Mouse (Mus musculus) heart, embryonic 11.5 days (tissue): ENCODE measurements around the gene Rcc2. TPM values are rescaled to one million over a fixed set of nuclear protein-coding genes. Genes with fewer than 3 reads are reported as not detected.
A peak's percentile ranks its signal among the peaks of the same experiment; 100 is the strongest.

ENCODE experiments used
- ATAC-seq: fragments of 200-750 bp; cut with Nextera tagmentation; replicated peaks from 2 replicates; pipeline ENCODE4 v1.8.0; 2017; ENCODE audit warnings: moderate library complexity; ENCODE audit not compliant: insufficient number of reproducible peaks, low FRiP score, low TSS enrichment
- H3K27ac ChIP-seq: fragments of 300-500 bp; sonication (generic); 2 replicates; pipeline ENCODE4 v1.5.1; 2014; ENCODE audit warnings: mild to moderate bottlenecking, low read depth, low read length
- H3K27me3 ChIP-seq: fragments of 300-500 bp; sonication (generic); 2 replicates; pipeline ENCODE4 v1.6.1; 2014; ENCODE audit warnings: mild to moderate bottlenecking, low read length, mixed read lengths; ENCODE audit not compliant: control insufficient read depth, insufficient read depth
- H3K36me3 ChIP-seq: fragments of 300-500 bp; sonication (generic); 2 replicates; pipeline ENCODE4 v1.6.1; 2014; ENCODE audit warnings: mild to moderate bottlenecking, low read length, moderate library complexity, mixed read lengths; ENCODE audit not compliant: control insufficient read depth, insufficient read depth
- H3K4me1 ChIP-seq: fragments of 300-500 bp; sonication (generic); 2 replicates; pipeline ENCODE4 v1.6.1; 2014; ENCODE audit warnings: low read length; ENCODE audit not compliant: control insufficient read depth, insufficient read depth
- H3K4me2 ChIP-seq: fragments of 300-500 bp; sonication (generic); 2 replicates; pipeline ENCODE4 v1.6.1; 2014; ENCODE audit warnings: mild to moderate bottlenecking, moderate library complexity
- H3K4me3 ChIP-seq: fragments of 300-500 bp; sonication (generic); 2 replicates; pipeline ENCODE4 v1.5.1; 2014; ENCODE audit warnings: low read depth, low read length
- H3K9ac ChIP-seq: fragments of 300-500 bp; sonication (generic); 2 replicates; pipeline ENCODE4 v1.6.1; 2014; ENCODE audit warnings: mild to moderate bottlenecking, low read depth, low read length, moderate library complexity
- H3K9me3 ChIP-seq: fragments of 300-500 bp; sonication (generic); replicated peaks from 2 replicates; pipeline ENCODE4 v1.6.1; 2016; ENCODE audit warnings: low read length; ENCODE audit not compliant: control insufficient read depth
- WGBS: fragments of 180-500 bp; shearing (Covaris S2); extraction: QIAGEN DNeasy Blood & Tissue Kit; methylation state at CpG from one replicate; pipeline ENCODE4 v1.1.7; 2014; ENCODE audit not compliant: insufficient replicate concordance; 5-methylcytosine and 5-hydroxymethylcytosine counted together
- polyA plus RNA-seq: library from polyadenylated mRNA; unstranded; fragments of >200 nt; fragmentation: Nextera tagmentation; extraction: Ambion mirVana; gene quantifications from 2 replicates; pipeline ENCODE4 v1.2.1, GENCODE M21; 2014

The Rcc2 gene
- polyA plus RNA-seq, 1 experiment from 2014 or later, result 24.6 TPM

- no peak for ATAC-seq
- Histone ChIP-seq H3K4me2 (no peak within 1 kb of the TSS), H3K36me3 (no peaks in the 10 kb centered on the region), H3K4me1 (peaks cover 9% of the 10 kb centered on the region), H3K27ac (no peak within 1 kb of the TSS), H3K27me3 (0 out of 2 replicates have a peak, but pooled peaks cover 3% of the 10 kb centered on the region), H3K9ac (no peak within 1 kb of the TSS), H3K9me3 (no peaks in the 10 kb centered on the region), H3K4me3 (no peak within 1 kb of the TSS)
- WGBS, result 78% methylated on average over 2 of the region's 2 CpGs
These were observed 42.2 kb downstream of the Rcc2 start, which contains the start of gene Padi6 for GRCm38 (mm10) chr4:140742543-140742942. Gene Padi6 (minus strand): TSS chr4:140742643.

- no peak for ATAC-seq
- no peak overlapping the region for H3K4me3 ChIP-seq
- 18% methylated on average over 4 of the region's 4 CpGs for WGBS
These were observed 42.7 kb downstream of the Rcc2 start for GRCm38 (mm10) chr4:140743086-140743485.

GRCm38 (mm10) chr4:140744654-140745053 is 44.3 kb downstream of the Rcc2 start:
- H3K4me2 ChIP-seq, result no peak overlapping the region
- WGBS, result 21% methylated on average over 3 of the region's 3 CpGs
- 0 out of 2 replicates have a peak, but pooled peaks cover 3% of the 10 kb centered on the region for H3K27me3 ChIP-seq
- H3K36me3 ChIP-seq, result no peaks in the 10 kb centered on the region
- H3K4me1 ChIP-seq, result peaks cover 21% of the 10 kb centered on the region
- ATAC-seq, result no peak
- H3K27ac ChIP-seq, result no peak overlapping the region
- no peak overlapping the region for H3K9ac ChIP-seq
- no peaks in the 10 kb centered on the region for H3K9me3 ChIP-seq
- no peak overlapping the region for H3K4me3 ChIP-seq

More at GRCm38 (mm10) chr4:140743086-140743485, 42.7 kb downstream of the Rcc2 start:
- Histone ChIP-seq H3K4me1 (peaks cover 13% of the 10 kb centered on the region), H3K27ac (no peak overlapping the region), H3K4me2 (no peak overlapping the region), H3K9me3 (no peaks in the 10 kb centered on the region), H3K9ac (no peak overlapping the region), H3K36me3 (no peaks in the 10 kb centered on the region), H3K27me3 (0 out of 2 replicates have a peak, but pooled peaks cover 3% of the 10 kb centered on the region)

GRCm38 (mm10) chr4:140747978-140748377 is 47.6 kb downstream of the Rcc2 start:
- 0 out of 2 replicates have a peak, but pooled peaks cover 3% of the 10 kb centered on the region for H3K27me3 ChIP-seq
- H3K4me1 ChIP-seq, result peaks cover 30% of the 10 kb centered on the region
- peak overlapping the region; percentile 50 for H3K4me2 ChIP-seq
- H3K9me3 ChIP-seq, result no peaks in the 10 kb centered on the region
- peak overlapping the region; percentile 70 for H3K9ac ChIP-seq
- peak; percentile 25; the same call in 1 of the 2 replicates for ATAC-seq
- WGBS, result 6% methylated on average over 12 of the region's 12 CpGs
- H3K4me3 ChIP-seq, result no peak overlapping the region
- H3K27ac ChIP-seq, result peak overlapping the region; percentile 89
- no peaks in the 10 kb centered on the region for H3K36me3 ChIP-seq

- Histone ChIP-seq H3K4me3 (0 out of 2 replicates have a peak overlapping the region, but pooled peaks have one; percentile 13), H3K27ac (no peak overlapping the region; the same call in 1 of the 2 replicates)
These were observed 50.0 kb downstream of the Rcc2 start for GRCm38 (mm10) chr4:140750328-140750727.

GRCm38 (mm10) chr4:140753366-140753765 is 53.0 kb downstream of the Rcc2 start:
- peaks cover 30% of the 10 kb centered on the region for H3K4me1 ChIP-seq
- ATAC-seq, result no peak
- no peak overlapping the region for H3K4me2 ChIP-seq
- H3K9ac ChIP-seq, result no peak overlapping the region
- no peaks in the 10 kb centered on the region for H3K9me3 ChIP-seq
- H3K4me3 ChIP-seq, result no peak overlapping the region
- no peaks in the 10 kb centered on the region for H3K27me3 ChIP-seq
- no peaks in the 10 kb centered on the region for H3K36me3 ChIP-seq
- H3K27ac ChIP-seq, result peak overlapping the region; percentile 62
- 42% methylated on average over 7 of the region's 7 CpGs for WGBS

More at GRCm38 (mm10) chr4:140750328-140750727, 50.0 kb downstream of the Rcc2 start:
- peak overlapping the region; percentile 34; the same call in 1 of the 2 replicates for H3K9ac ChIP-seq
- ATAC-seq, result no peak
- H3K36me3 ChIP-seq, result no peaks in the 10 kb centered on the region
- H3K9me3 ChIP-seq, result no peaks in the 10 kb centered on the region
- peaks cover 35% of the 10 kb centered on the region for H3K4me1 ChIP-seq
- WGBS, result 7% methylated on average over 19 of the region's 19 CpGs
- no peaks in the 10 kb centered on the region for H3K27me3 ChIP-seq
- peak overlapping the region; percentile 53 for H3K4me2 ChIP-seq

GRCm38 (mm10) chr4:140755811-140756210 is 55.5 kb downstream of the Rcc2 start:
- WGBS, result 74% methylated on average over 3 of the region's 3 CpGs

GRCm38 (mm10) chr4:140761601-140762000 is 61.3 kb downstream of the Rcc2 start:
- H3K36me3 ChIP-seq, result no peaks in the 10 kb centered on the region
- WGBS, result 80% methylated on average over 7 of the region's 7 CpGs
- ATAC-seq, result no peak
- H3K9me3 ChIP-seq, result no peaks in the 10 kb centered on the region
- H3K27ac ChIP-seq, result no peak overlapping the region
- no peak overlapping the region for H3K4me2 ChIP-seq
- H3K27me3 ChIP-seq, result no peaks in the 10 kb centered on the region
- no peak overlapping the region for H3K4me3 ChIP-seq
- peaks cover 4% of the 10 kb centered on the region; the same call in 1 of the 2 replicates for H3K4me1 ChIP-seq
- no peak overlapping the region for H3K9ac ChIP-seq

More at GRCm38 (mm10) chr4:140755811-140756210, 55.5 kb downstream of the Rcc2 start:
- Histone ChIP-seq H3K4me3 (no peak overlapping the region), H3K4me2 (no peak overlapping the region), H3K36me3 (no peaks in the 10 kb centered on the region), H3K27ac (no peak overlapping the region), H3K9ac (no peak overlapping the region), H3K27me3 (no peaks in the 10 kb centered on the region), H3K9me3 (no peaks in the 10 kb centered on the region), H3K4me1 (peaks cover 13% of the 10 kb centered on the region)
- no peak for ATAC-seq

- Histone ChIP-seq H3K27me3 (peaks cover 4% of the 10 kb centered on the region; the same call in 1 of the 2 replicates), H3K36me3 (no peaks in the 10 kb centered on the region), H3K4me1 (no peaks in the 10 kb centered on the region), H3K4me3 (no peak overlapping the region), H3K27ac (no peak overlapping the region), H3K9me3 (no peaks in the 10 kb centered on the region), H3K9ac (no peak overlapping the region), H3K4me2 (no peak overlapping the region)
- 15% methylated on average over 9 of the region's 9 CpGs for WGBS
- no peak for ATAC-seq
These were observed 62.8 kb downstream of the Rcc2 start for GRCm38 (mm10) chr4:140763158-140763557.
